Mouse (Mus musculus) neural tube, embryonic 11.5 days (tissue): ENCODE measurements at regions not wholly inside any gene's neighbourhood (a gene's known extent, or its start where the extent isn't known, plus 50 kb on each side); places are given as distances from the start of the nearest gene placed in this dataset.
"Not testable (repeated sequence)": the region's sequence is repeated elsewhere in the genome, so short reads cannot be mapped to it uniquely, and the experiment has no call there.

Experiments used
- ATAC-seq: fragments of 200-750 bp; cut with Nextera tagmentation; 2 replicates; pipeline ENCODE4 v1.8.0; 2017; ENCODE audit warnings: moderate number of reproducible peaks, mild to moderate bottlenecking, moderate TSS enrichment, moderate library complexity; ENCODE audit not compliant: insufficient read depth, low FRiP score, low TSS enrichment
- DNase-seq: peaks from one replicate; pipeline ENCODE4 v3.0.0-alpha.2; 2015; ENCODE audit warnings: low spot score
- H3K27ac ChIP-seq: fragments of 300-500 bp; sonication (generic); 2 replicates; pipeline ENCODE4 v1.5.1; 2014; ENCODE audit warnings: low read depth, mild to moderate bottlenecking, low read length
- H3K27me3 ChIP-seq: fragments of 300-500 bp; sonication (generic); 2 replicates; pipeline ENCODE4 v1.6.1; 2014; ENCODE audit warnings: mild to moderate bottlenecking, low read length, mixed read lengths; ENCODE audit not compliant: control insufficient read depth, insufficient read depth
- H3K36me3 ChIP-seq: fragments of 300-500 bp; sonication (generic); 2 replicates; pipeline ENCODE4 v1.6.1; 2014; ENCODE audit warnings: mild to moderate bottlenecking, low read length, moderate library complexity, mixed read lengths; ENCODE audit not compliant: control insufficient read depth, insufficient read depth
- H3K4me1 ChIP-seq: fragments of 300-500 bp; sonication (generic); 2 replicates; pipeline ENCODE4 v1.6.1; 2014; ENCODE audit warnings: low read length, mixed read lengths; ENCODE audit not compliant: control insufficient read depth, insufficient read depth
- H3K4me2 ChIP-seq: fragments of 300-500 bp; sonication (generic); 2 replicates; pipeline ENCODE4 v1.6.1; 2014; ENCODE audit warnings: low read depth, mild to moderate bottlenecking, moderate library complexity
- H3K4me3 ChIP-seq: fragments of 300-500 bp; sonication (generic); 2 replicates; pipeline ENCODE4 v1.5.1; 2014; ENCODE audit warnings: low read depth, low read length
- H3K9ac ChIP-seq: fragments of 300-500 bp; sonication (generic); 2 replicates; pipeline ENCODE4 v1.6.1; 2014; ENCODE audit warnings: mild to moderate bottlenecking, low read length
- H3K9me3 ChIP-seq: fragments of 300-500 bp; sonication (generic); 2 replicates; pipeline ENCODE4 v1.6.1; 2016; ENCODE audit warnings: low read length; ENCODE audit not compliant: control insufficient read depth
- WGBS: fragments of 180-500 bp; shearing (Covaris S2); extraction: QIAGEN DNeasy Blood & Tissue Kit; methylation state at CpG from one replicate; pipeline ENCODE4 v1.1.7; 2014; 5-methylcytosine and 5-hydroxymethylcytosine counted together

DNA sequence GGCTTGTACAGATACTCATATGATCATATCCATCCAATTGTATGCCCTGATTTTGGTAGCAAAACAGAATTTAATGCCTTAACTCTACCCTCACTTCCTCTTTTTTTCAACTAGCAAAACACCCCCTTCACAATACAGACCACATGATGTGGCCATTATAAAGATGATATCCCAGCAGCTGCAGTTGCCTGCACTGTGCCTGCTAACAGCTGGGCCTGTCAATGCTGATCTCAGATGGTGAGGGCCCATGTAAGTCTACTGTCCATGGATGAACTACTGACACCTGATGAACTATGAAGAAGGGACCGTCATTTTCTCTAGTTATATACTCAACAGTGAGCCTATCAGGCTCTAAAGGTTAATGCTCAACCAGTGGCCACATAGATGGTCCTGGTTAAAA is 191.8 kb upstream of the Fmr1 start:
- no peaks in the 10 kb centered on the region for H3K4me1 ChIP-seq
- no peak overlapping the region for H3K27ac ChIP-seq
- ATAC-seq (no peak), DNase-seq (no peak)
- H3K4me3 ChIP-seq: no peak overlapping the region
- H3K9me3 ChIP-seq: no peaks in the 10 kb centered on the region
- H3K27me3 ChIP-seq: no peaks in the 10 kb centered on the region
- WGBS: 77% methylated on average over 1 of the region's 1 CpGs
- H3K36me3 ChIP-seq: no peaks in the 10 kb centered on the region
- no peak overlapping the region for H3K9ac ChIP-seq
- H3K4me2 ChIP-seq: no peak overlapping the region

DNA sequence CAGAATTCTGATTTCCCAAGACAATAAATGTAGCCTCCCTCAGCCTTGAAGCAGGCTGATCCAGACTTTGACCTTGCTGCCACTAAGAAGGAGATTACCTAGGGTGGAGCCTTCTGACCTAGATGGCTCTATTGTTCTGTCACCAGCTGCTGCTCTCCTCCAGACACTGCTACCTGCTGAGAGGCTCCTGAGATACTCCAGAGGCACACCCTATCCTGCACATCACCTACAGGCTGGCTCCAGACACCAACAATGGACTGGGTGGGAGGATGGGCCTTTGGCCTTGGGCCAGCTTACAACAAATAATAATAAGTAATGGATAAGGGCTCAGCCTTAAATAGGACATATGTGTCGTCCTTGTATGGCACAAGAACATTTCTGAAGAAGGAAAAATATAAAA is 186.3 kb upstream of the Fmr1 start:
- H3K4me1 ChIP-seq, H3K27ac ChIP-seq, H3K27me3 ChIP-seq, H3K36me3 ChIP-seq, H3K4me2 ChIP-seq, H3K9me3 ChIP-seq, DNase-seq, H3K4me3 ChIP-seq, H3K9ac ChIP-seq, ATAC-seq: not testable (repeated sequence)
- 52% methylated on average over 1 of the region's 1 CpGs for WGBS

DNA sequence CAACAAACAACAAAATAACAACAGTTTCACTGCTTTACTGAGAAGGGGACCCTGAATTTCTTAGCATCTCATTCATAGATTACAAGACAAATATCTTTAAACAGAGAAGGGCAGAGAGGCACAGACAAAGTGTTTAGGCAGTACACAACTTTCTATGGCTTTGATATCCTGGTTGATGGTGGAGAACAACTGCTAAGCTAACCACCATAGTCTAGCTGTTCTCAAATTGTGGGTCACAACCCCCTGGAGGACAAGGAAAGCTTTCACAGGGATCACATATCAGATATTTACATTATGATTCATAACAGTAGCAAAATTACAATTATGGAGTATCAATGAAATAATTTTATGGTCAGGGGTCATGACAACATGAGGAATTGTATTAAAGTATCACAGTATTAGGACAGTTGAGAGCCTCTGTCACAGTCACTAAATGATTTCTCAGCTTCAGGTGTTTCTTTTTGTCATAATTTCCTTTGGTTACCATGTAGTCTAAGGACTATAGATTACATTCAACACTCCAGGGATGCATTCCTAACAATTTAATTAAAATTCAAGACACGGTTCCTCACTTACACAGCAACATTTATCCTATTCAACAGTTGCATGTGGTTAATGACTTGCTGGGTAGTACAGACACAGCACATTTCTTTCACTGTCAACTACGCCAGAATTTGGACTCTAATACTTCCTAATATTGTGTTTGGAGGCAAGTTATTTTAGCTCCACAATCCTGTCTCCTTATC is 183.8 kb upstream of the Fmr1 start:
- Histone ChIP-seq H3K36me3 (no peaks in the 10 kb centered on the region), H3K9me3 (no peaks in the 10 kb centered on the region), H3K27ac (no peak overlapping the region), H3K4me2 (no peak overlapping the region), H3K9ac (no peak overlapping the region), H3K4me3 (no peak overlapping the region), H3K4me1 (no peaks in the 10 kb centered on the region), H3K27me3 (no peaks in the 10 kb centered on the region)
- DNase-seq: no peak
- WGBS: 69% methylated on average over 2 of the region's 2 CpGs
- no peak for ATAC-seq

DNA sequence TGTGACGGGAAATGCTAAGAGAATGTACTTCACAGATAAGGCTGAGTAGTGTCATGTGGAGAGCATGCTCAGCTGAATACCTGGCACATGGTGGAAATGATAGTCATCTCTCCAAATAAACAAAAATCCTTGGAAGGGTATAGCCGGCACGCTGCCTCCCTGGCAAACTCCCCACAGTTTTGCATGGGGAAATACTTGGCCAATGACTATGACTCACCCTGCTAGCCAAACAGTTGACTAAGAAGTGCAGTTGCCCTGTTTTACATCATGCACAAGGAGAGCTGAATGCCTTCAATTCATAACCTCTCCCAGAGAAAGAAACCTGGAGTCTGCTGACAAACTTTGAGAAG is 183.2 kb upstream of the Fmr1 start:
- Histone ChIP-seq H3K4me3 (no peak overlapping the region), H3K27me3 (no peaks in the 10 kb centered on the region), H3K9me3 (no peaks in the 10 kb centered on the region), H3K36me3 (no peaks in the 10 kb centered on the region), H3K4me2 (no peak overlapping the region), H3K27ac (no peak overlapping the region), H3K9ac (no peak overlapping the region), H3K4me1 (no peaks in the 10 kb centered on the region)
- 81% methylated on average over 3 of the region's 3 CpGs for WGBS
- no peak for ATAC-seq
- no peak for DNase-seq

DNA sequence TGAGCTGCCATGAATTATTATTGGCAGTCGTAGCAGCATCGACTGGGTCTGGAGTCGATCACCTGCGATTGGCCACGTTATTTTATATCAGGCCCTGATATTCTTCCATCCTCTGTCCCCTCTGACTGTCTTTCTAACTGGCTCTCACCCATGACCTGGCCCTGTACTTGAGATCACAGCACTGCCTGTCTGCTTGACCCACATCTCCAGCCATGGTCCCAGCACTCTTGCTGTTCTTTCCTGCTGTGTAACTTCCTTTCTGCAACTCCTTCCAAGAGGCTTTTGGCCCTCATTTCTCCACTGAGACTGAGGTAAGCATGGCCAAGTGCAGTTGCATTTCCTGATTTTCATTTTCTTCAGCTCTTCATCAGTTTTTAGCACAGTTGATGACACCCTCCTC is 182.6 kb upstream of the Fmr1 start:
- Histone ChIP-seq H3K36me3 (no peaks in the 10 kb centered on the region), H3K9ac (no peak overlapping the region), H3K9me3 (no peaks in the 10 kb centered on the region), H3K27ac (no peak overlapping the region), H3K4me1 (no peaks in the 10 kb centered on the region), H3K27me3 (no peaks in the 10 kb centered on the region), H3K4me2 (no peak overlapping the region), H3K4me3 (no peak overlapping the region)
- DNase-seq (no peak), ATAC-seq (no peak)
- WGBS: 87% methylated on average over 5 of the region's 5 CpGs

DNA sequence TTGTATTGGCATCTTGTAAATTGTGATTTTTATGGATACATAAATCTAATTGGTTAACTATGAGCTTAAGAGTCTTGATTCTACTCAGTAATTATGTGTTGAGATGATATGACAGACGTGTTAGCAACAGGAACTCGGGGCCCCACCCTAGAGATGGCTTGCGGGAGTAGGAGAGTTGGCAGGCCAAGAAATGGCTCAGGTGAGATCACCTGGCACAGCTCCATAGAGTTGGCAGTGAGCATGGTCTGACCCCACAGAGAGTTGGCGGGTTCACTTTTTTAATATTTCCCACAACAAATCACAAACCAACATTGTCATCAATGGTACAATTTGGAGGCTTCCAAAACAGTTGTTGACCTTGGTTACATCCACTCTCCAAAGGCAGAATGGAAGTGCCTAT is 180.5 kb upstream of the Fmr1 start:
- no peaks in the 10 kb centered on the region for H3K4me1 ChIP-seq
- no peaks in the 10 kb centered on the region for H3K36me3 ChIP-seq
- ATAC-seq (no peak), DNase-seq (no peak)
- H3K27ac ChIP-seq: no peak overlapping the region
- no peak overlapping the region for H3K4me2 ChIP-seq
- H3K4me3 ChIP-seq: no peak overlapping the region
- H3K9me3 ChIP-seq: no peaks in the 10 kb centered on the region
- no peaks in the 10 kb centered on the region for H3K27me3 ChIP-seq
- no peak overlapping the region for H3K9ac ChIP-seq
- 80% methylated on average over 4 of the region's 4 CpGs for WGBS

DNA sequence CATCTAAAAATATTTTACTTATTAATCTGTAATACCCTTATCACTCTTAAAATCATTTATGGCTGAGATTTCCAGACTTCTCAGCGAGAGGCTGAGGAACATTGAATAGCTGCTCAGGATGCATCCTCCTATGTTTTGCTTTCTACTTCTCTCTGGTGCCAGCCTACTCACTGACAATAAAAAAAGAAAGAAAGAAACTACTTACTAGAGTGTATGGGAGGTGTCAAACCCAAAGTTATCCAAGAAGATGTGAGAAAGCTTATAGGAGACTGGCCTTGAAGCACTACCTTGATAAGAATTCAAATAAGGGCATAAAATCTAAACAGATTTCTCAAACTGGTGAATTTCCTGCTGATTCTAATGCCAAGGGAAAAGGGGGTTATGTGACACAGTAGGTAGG is 175.4 kb upstream of the Fmr1 start:
- Histone ChIP-seq H3K4me3 (no peak overlapping the region), H3K9me3 (no peaks in the 10 kb centered on the region), H3K9ac (no peak overlapping the region), H3K36me3 (no peaks in the 10 kb centered on the region), H3K4me2 (no peak overlapping the region), H3K27me3 (no peaks in the 10 kb centered on the region), H3K4me1 (no peaks in the 10 kb centered on the region), H3K27ac (no peak overlapping the region)
- no peak for ATAC-seq
- no peak for DNase-seq
- 71% methylated on average over 1 of the region's 1 CpGs for WGBS

DNA sequence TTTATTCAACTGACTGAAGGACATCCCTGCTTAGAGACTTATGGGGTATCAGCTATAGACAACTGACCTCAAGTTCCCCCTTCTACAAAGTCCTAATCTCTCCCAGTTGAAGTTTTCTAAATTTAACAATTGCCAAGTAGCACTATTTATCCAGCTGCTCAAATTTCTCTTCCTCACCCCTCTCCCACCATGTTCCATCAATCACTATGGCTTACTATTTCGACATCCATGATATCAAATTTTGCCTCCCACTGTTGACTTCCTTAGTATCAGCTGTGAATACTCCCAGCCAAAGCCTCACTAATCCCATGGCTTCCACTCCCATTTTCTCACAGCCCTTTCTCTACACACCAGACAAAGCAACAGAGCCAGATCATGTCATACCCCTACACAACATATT is 170.7 kb upstream of the Fmr1 start:
- Histone ChIP-seq H3K9me3 (no peaks in the 10 kb centered on the region), H3K9ac (no peak overlapping the region), H3K4me1 (no peaks in the 10 kb centered on the region), H3K27ac (no peak overlapping the region), H3K4me2 (no peak overlapping the region), H3K36me3 (no peaks in the 10 kb centered on the region), H3K27me3 (no peaks in the 10 kb centered on the region), H3K4me3 (no peak overlapping the region)
- ATAC-seq (no peak), DNase-seq (no peak)
- 82% methylated on average over 1 of the region's 1 CpGs for WGBS

DNA sequence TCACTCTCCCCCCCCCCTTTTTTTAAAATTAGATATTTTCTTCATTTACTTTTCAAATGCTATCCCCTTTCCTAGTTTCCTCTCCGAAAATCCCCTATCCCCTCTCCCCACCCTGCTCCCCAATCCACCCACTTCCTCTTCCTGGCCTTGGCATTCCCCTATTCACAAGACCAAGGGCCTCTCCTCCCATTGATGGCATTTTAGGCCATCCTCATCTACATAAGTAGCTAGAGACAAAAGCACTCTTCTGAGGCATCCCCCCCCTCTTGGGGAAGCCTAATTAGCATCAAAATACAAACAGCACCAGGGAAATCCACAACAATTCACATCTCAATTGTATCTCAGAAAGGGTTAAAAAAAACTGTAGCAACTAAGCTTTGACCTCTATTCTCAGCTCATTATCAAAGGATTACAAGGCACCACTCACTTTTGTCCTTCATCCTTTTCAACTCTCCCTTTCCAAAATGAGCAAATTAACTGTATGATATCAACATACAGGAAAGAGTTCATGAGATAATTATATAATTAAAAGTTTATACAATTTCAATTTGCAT is 166.1 kb upstream of the Fmr1 start:
- Histone ChIP-seq H3K9ac (no peak overlapping the region), H3K4me3 (no peak overlapping the region), H3K9me3 (no peaks in the 10 kb centered on the region), H3K36me3 (no peaks in the 10 kb centered on the region), H3K27ac (no peak overlapping the region), H3K27me3 (no peaks in the 10 kb centered on the region), H3K4me2 (no peak overlapping the region), H3K4me1 (no peaks in the 10 kb centered on the region)
- DNase-seq: no peak
- peak; percentile 81 for ATAC-seq
- 40% methylated on average over 1 of the region's 1 CpGs for WGBS
